Mouse (Mus musculus) liver, embryonic 13.5 days (tissue): Measurements from ENCODE around the gene Tpgs1. TPM values are rescaled to one million over a fixed set of nuclear protein-coding genes. Genes with fewer than 3 reads are reported as not detected.
A peak's percentile ranks its signal among the peaks of the same experiment; 100 is the strongest.

Source experiments
- ATAC-seq: fragments of 200-750 bp; cut with Nextera tagmentation; 2 replicates; pipeline ENCODE4 v1.8.0; 2017; ENCODE audit warnings: low read depth, mild to moderate bottlenecking, moderate number of reproducible peaks, moderate library complexity
- DNase-seq: peaks from one replicate; pipeline ENCODE4 v3.0.0; 2022
- H3K27ac ChIP-seq: fragments of 300-500 bp; sonication (generic); 2 replicates; pipeline ENCODE4 v1.5.1; 2015; ENCODE audit warnings: moderate library complexity, mild to moderate bottlenecking, inconsistent platforms
- H3K27me3 ChIP-seq: fragments of 300-500 bp; sonication (generic); 2 replicates; pipeline ENCODE4 v1.6.1; 2015; ENCODE audit warnings: mild to moderate bottlenecking, inconsistent platforms
- H3K36me3 ChIP-seq: fragments of 300-500 bp; sonication (generic); 2 replicates; pipeline ENCODE4 v1.6.1; 2015; ENCODE audit warnings: mild to moderate bottlenecking, inconsistent platforms
- H3K4me1 ChIP-seq: fragments of 300-500 bp; sonication (generic); replicated peaks from 2 replicates; pipeline ENCODE4 v1.6.1; 2015; ENCODE audit warnings: inconsistent platforms
- H3K4me2 ChIP-seq: fragments of 300-500 bp; sonication (generic); 2 replicates; pipeline ENCODE4 v1.6.1; 2015; ENCODE audit warnings: inconsistent platforms, mild to moderate bottlenecking, moderate library complexity
- H3K4me3 ChIP-seq: fragments of 300-500 bp; sonication (generic); replicated peaks from 2 replicates; pipeline ENCODE4 v1.5.1; 2015; ENCODE audit warnings: mild to moderate bottlenecking, inconsistent platforms
- H3K9ac ChIP-seq: fragments of 300-500 bp; sonication (generic); 2 replicates; pipeline ENCODE4 v1.6.1; 2015; ENCODE audit warnings: mild to moderate bottlenecking, inconsistent platforms
- H3K9me3 ChIP-seq: fragments of 300-500 bp; sonication (generic); replicated peaks from 2 replicates; pipeline ENCODE4 v1.6.1; 2016; ENCODE audit warnings: inconsistent platforms
- WGBS: fragments of 180-500 bp; shearing (Covaris S2); methylation state at CpG from one replicate; pipeline ENCODE4 v1.1.7; 2015; ENCODE audit not compliant: insufficient replicate concordance; 5-methylcytosine and 5-hydroxymethylcytosine counted together
- polyA plus RNA-seq: library from polyadenylated mRNA; unstranded; fragments of >200 nt; fragmentation: Nextera tagmentation; extraction: Ambion mirVana; gene quantifications from 2 replicates; pipeline ENCODE4 v1.2.1, GENCODE M21; 2015

The Tpgs1 gene
- polyA plus RNA-seq, 1 experiment from 2014 or later, result 27.5 TPM

DNA sequence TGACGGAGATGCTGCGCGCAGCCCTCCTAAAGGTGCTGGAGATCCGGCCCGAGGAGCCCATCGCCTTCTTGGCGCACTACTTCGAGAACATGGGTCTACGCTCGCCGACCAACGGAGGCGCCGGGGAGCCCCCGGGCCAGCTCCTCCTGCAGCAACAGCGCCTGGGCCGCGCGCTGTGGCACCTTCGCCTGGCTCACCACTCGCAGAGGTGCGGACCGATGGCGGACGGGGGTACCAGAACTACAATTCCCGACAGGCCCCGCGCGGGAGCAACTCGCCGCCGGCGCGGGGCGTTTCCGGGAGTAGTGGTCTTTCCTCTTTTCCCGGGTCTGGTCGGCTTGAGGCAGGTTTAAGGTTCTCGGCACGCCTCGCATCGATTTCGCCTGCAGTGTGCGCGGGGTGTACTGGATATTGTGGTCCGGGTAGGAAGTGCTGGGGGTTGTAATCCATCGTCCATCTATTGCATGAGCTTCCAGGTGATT, 448 bp downstream of the Tpgs1 start:
- Histone ChIP-seq H3K4me3 (peak overlapping the region; percentile 86), H3K27ac (peak overlapping the region; percentile 83), H3K4me2 (peak overlapping the region; percentile 89), H3K9ac (peak overlapping the region; percentile 86), H3K27me3 (peaks cover 9% of the 10 kb centered on the region; the same call in 1 of the 2 replicates), H3K36me3 (no peaks in the 10 kb centered on the region), H3K4me1 (peaks cover 23% of the 10 kb centered on the region), H3K9me3 (no peaks in the 10 kb centered on the region)
- ATAC-seq (peak; percentile 54), DNase-seq (peak; percentile 61)
- WGBS, result under 1% methylated on average over 47 of the region's 47 CpGs

DNA sequence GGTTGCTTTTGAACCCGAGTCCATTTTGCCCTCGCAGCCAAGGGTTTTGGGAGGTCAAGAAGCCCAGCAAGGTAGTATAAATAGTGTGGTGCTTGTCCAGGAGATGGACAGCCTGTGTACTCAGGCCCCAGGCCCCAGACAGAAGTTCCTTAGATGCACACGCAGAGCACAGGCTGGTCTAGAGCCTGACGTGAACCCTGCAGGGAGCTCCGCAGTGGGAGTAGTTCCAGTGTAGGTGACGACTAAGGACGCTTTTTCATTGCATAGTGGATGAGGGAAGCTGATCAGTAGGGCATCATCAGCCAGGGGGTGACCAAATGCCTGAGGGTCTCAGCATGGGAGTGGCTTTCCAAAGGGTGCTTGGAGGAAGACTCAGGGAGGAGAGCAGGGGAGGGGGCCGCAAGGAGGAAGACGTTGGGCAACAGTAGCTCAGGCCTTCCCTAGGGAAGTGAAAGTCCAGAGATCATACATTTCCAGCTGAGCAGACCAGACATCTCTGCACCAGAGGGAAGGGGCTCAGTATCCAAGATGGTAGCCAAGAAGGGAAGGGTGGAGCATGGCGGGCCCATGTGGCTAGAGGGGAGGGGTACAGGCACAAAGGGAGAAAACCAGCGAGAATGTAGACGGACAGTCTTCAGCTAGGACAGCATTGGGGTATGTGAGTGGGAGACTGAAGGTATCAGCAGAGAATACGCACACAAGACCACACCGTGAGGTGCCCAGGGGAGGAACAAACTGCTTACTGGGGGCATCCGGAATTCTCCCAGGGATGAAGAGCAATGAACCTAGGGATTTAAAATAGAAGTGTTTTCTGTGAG, 1.1 kb downstream of the Tpgs1 start:
- H3K4me1 ChIP-seq, result peaks cover 23% of the 10 kb centered on the region
- peaks cover 4% of the 10 kb centered on the region; the same call in 1 of the 2 replicates for H3K27me3 ChIP-seq
- ATAC-seq (peak; percentile 13; the same call in 1 of the 2 replicates), DNase-seq (no peak)
- H3K4me3 ChIP-seq, result peak overlapping the region; percentile 86
- H3K27ac ChIP-seq, result peak overlapping the region; percentile 83
- peak overlapping the region; percentile 86 for H3K9ac ChIP-seq
- WGBS, result 34% methylated on average over 15 of the region's 15 CpGs
- no peaks in the 10 kb centered on the region for H3K9me3 ChIP-seq
- 0 out of 2 replicates have a peak, but pooled peaks cover 1% of the 10 kb centered on the region for H3K36me3 ChIP-seq
- peak overlapping the region; percentile 89 for H3K4me2 ChIP-seq

DNA sequence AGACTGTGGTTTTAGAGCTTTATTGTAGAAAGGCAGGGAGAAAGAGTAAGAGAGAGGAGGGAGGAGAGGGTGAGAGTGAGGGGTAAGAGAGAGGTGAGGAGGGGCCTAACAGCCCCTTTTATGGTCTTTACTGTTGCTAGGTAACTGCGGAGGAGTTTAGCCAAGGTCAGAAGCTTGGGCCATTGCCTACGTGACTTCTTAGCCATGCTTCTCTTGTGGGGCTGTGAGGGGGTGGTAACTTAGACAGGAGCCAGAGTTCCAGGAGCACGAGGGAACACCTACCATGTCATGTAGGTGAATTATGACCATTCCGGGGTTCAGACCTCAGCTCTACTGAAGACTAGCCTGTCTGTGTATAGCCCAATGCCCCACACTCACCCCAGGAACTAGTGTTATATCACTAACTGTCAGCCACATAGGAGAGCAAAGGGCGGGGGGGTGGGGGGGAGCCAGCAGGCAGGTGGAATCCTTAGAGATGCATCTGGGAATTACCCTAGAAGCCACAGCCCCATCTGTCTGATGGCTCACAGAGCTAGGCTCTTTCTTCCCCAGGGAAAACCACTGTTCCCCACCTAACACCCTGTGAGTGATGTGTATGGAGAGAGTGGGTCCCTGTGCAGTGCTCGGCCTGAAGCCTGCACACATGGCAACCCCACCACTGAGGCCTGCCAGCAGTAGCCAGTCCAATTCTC, 2.4 kb downstream of the Tpgs1 start:
- Histone ChIP-seq H3K27ac (no peak overlapping the region), H3K4me1 (peaks cover 23% of the 10 kb centered on the region), H3K27me3 (peaks cover under 1% of the 10 kb centered on the region; the same call in 1 of the 2 replicates), H3K9me3 (no peaks in the 10 kb centered on the region), H3K4me3 (no peak overlapping the region), H3K36me3 (peaks cover 8% of the 10 kb centered on the region; the same call in 1 of the 2 replicates), H3K9ac (no peak overlapping the region), H3K4me2 (peak overlapping the region; percentile 89; the same call in 1 of the 2 replicates)
- no peak for DNase-seq
- no peak for ATAC-seq
- WGBS, result 76% methylated on average over 6 of the region's 6 CpGs

DNA sequence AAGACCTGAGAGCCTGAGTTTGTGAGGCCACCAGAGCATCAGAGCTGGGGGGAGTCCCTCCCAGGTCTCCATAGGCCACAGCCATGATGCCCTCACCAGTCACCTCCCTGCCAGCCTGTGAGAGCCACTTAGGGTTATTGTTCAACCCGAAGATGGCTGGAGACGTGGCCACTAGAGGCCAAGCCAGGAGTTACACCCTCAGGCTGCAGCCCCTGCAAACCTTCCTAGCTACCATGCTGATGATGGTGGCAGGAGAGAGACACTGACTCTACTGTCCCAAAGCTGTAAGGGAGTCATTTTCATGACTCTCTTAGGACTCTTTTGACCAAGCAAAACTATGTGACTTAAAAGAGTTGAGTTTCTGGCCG, 2.9 kb downstream of the Tpgs1 start:
- DNase-seq (no peak), ATAC-seq (no peak)
- Histone ChIP-seq H3K9ac (no peak overlapping the region), H3K4me3 (no peak overlapping the region), H3K4me2 (no peak overlapping the region), H3K9me3 (no peaks in the 10 kb centered on the region), H3K27me3 (no peaks in the 10 kb centered on the region; the same call in 1 of the 2 replicates), H3K36me3 (peaks cover 8% of the 10 kb centered on the region; the same call in 1 of the 2 replicates), H3K27ac (no peak overlapping the region), H3K4me1 (peaks cover 23% of the 10 kb centered on the region)
- 56% methylated on average over 3 of the region's 3 CpGs for WGBS

DNA sequence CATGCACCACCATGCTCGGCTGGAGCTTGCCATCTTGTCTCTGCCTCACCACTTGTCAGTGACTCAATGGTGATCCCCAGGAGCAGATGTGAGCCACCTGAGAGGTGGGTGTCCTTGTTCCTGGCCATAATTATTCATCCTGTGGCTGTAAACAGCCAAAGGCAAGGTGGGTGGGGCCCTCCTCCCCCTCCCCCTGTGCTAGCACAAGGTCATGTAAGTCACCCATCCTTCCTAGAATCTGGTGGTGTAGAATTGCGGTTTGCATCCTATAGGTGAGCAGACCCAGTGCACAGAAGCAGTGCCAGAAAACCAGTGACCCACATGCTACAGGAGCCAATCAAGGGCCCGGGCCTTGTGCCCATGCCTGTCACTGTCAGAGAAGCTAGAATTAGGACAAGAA, 3.9 kb downstream of the Tpgs1 start:
- H3K36me3 ChIP-seq, result peaks cover 8% of the 10 kb centered on the region; the same call in 1 of the 2 replicates
- no peak overlapping the region for H3K27ac ChIP-seq
- WGBS, result 81% methylated on average over 3 of the region's 3 CpGs
- no peak for ATAC-seq
- no peak overlapping the region for H3K4me3 ChIP-seq
- peaks cover 23% of the 10 kb centered on the region for H3K4me1 ChIP-seq
- no peaks in the 10 kb centered on the region for H3K9me3 ChIP-seq
- H3K9ac ChIP-seq, result no peak overlapping the region
- H3K4me2 ChIP-seq, result no peak overlapping the region
- no peaks in the 10 kb centered on the region for H3K27me3 ChIP-seq
- no peak for DNase-seq

DNA sequence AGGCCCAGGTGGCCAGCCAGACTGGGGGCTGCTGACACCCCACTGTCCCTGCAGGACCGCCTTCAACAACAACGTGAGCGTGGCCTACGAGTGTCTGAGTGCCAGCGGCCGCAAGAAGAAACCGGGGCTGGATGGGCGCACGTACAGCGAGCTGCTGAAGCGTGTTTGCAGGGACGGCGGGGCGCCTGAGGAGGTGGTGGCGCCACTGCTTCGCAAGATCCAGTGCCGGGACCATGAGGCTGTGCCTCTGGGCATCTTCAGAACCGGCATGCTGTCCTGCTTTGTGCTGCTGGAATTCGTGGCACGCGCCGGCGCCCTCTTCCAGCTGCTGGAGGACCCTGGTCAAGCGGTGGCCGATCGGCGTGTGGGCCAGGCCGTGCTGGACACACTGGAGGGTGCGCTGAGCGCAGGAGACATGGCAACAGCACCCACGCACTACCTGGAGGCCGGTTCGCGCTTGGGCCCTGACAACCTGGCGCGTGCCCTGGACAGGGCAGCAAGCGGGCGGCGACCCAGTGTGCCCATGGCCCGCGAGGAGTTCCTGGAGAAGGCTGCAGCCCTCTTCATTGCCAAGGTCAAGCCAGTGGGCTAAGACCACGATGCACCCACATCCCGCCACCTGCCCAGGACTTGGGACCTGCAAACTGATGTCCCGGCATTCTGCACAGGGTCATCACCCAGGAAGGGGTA, 6.3 kb downstream of the Tpgs1 start:
- H3K4me3 ChIP-seq, result no peak overlapping the region
- ATAC-seq, result no peak
- 64% methylated on average over 44 of the region's 44 CpGs for WGBS

DNA sequence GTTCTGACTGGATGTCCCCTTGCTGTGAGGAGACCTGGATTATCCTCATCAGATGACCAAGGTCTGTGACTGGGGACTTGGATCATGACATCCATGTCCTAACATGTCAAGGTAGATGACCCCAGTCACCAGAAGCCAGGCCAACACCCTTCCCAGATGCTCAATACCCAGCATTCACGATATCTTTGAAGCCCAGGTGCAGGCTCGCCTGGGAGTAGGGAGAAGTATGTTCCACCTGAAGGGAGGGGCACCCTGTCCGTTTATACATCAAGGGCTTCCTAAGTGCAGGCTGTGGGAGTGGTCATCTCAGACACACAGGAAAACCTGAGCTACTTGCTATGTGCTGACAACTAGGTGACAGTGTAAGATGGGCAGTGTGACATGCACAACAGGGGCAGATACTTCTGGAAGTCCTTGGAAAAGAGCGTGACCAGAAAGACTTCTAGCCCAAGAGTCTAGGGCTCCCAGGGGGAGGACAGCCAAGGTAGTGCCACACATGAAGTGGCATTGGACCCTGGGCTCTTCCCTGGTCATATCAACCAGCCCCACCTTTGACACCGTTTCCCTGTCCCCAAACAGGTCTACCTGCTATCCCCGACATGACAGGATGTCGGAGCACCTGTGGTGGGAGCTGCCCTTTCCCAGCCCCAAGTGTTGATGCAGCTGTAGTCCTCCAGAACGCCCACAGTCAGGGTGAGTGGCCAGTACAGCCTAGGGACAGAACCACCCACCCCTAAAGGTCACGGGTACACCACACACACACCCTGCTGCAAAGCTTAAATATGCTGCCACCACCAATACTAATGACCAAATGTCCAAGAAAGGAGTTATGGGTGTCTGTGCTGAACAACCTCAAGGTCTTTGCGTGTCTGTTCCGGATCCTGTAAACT, 11.7 kb downstream of the Tpgs1 start:
- peak overlapping the region; percentile 86 for H3K4me2 ChIP-seq
- peak overlapping the region; percentile 98 for H3K27ac ChIP-seq
- H3K9ac ChIP-seq, result peak overlapping the region; percentile 91
- peaks cover 23% of the 10 kb centered on the region for H3K36me3 ChIP-seq
- ATAC-seq (peak; percentile 9), DNase-seq (peak; percentile 19)
- peaks cover 42% of the 10 kb centered on the region for H3K4me1 ChIP-seq
- no peaks in the 10 kb centered on the region for H3K9me3 ChIP-seq
- peaks cover 2% of the 10 kb centered on the region; the same call in 1 of the 2 replicates for H3K27me3 ChIP-seq
- peak overlapping the region; percentile 91 for H3K4me3 ChIP-seq
- WGBS, result 21% methylated on average over 11 of the region's 11 CpGs

More for the DNA sequence above, 6.3 kb downstream of the Tpgs1 start:
- Histone ChIP-seq H3K27me3 (peaks cover 2% of the 10 kb centered on the region; the same call in 1 of the 2 replicates), H3K9me3 (no peaks in the 10 kb centered on the region), H3K4me2 (no peak overlapping the region), H3K9ac (no peak overlapping the region), H3K4me1 (peaks cover 19% of the 10 kb centered on the region), H3K36me3 (peaks cover 8% of the 10 kb centered on the region; the same call in 1 of the 2 replicates), H3K27ac (no peak overlapping the region)
- DNase-seq, result no peak

DNA sequence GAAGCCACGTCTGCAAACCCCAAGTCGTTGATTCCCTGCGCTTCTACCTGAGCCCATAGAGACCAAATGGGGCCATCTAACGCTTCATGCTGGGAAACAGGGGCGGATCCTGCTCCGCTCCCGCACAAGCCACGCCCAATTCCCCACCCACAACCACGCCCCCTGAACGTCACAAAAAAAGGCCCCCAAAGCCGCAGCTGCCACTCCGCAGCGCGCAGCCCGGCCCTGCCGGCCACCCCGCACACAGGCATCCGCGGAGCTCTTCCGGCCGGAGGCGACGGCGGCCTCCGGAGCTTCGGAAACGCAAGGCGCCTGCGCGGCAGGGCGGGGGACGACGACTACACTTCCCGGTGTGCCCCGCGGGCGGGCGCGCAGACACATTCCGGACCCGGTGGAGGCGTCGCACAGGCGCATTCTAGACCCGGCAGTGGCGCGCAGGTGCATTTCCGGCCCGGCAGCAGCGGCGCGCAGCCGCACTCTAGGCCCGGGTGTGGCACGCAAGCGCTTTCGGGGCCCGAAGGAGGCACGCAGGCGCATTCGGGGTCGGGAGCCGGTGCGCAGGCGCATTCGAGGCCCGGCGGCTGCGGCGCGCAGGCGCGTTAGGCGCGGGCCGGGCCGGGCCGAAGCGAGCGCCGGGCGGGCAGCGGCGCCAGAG, 12.5 kb downstream of the Tpgs1 start, which contains the start of gene Cdc34:
Gene Cdc34, plus strand, starts transcription at position 605 of the 655 bp plus-strand sequence.
- peak within 1 kb of the TSS; percentile 95 for H3K4me2 ChIP-seq
- peak within 1 kb of the TSS; percentile 91 for H3K4me3 ChIP-seq
- H3K4me1 ChIP-seq, result peaks cover 42% of the 10 kb centered on the region
- peak within 1 kb of the TSS; percentile 98 for H3K27ac ChIP-seq
- ATAC-seq (peak; percentile 90), DNase-seq (peak; percentile 99)
- peak within 1 kb of the TSS; percentile 91 for H3K9ac ChIP-seq
- no peaks in the 10 kb centered on the region for H3K9me3 ChIP-seq
- under 1% methylated on average over 81 of the region's 84 CpGs for WGBS
- H3K36me3 ChIP-seq, result peaks cover 31% of the 10 kb centered on the region
- peaks cover 2% of the 10 kb centered on the region; the same call in 1 of the 2 replicates for H3K27me3 ChIP-seq

DNA sequence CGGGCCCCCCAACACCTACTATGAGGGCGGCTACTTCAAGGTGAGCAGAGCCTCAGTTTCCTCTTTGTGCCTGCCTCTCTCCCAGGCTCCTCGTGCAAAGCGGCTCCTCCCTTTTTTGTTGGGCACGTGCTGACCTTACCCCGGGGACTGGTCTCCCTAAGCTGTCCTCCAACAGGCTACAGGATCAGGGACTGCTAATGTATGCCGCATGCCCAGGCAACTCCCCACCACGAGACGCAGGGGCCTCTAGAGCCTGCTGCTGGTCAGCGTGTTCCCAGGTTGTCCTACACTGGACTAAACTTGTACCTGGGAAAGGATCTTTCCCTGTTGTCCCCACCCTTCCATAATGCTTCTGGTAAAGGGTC, 13.4 kb downstream of the Tpgs1 start:
- WGBS, result 0% methylated on average over 10 of the region's 10 CpGs
- Histone ChIP-seq H3K9ac (peak overlapping the region; percentile 91), H3K9me3 (no peaks in the 10 kb centered on the region), H3K4me2 (peak overlapping the region; percentile 95), H3K27me3 (peaks cover 2% of the 10 kb centered on the region; the same call in 1 of the 2 replicates), H3K36me3 (peaks cover 39% of the 10 kb centered on the region), H3K4me3 (peak overlapping the region; percentile 91), H3K4me1 (peaks cover 42% of the 10 kb centered on the region), H3K27ac (peak overlapping the region; percentile 98)
- DNase-seq (peak; percentile 46), ATAC-seq (peak; percentile 1; the same call in 1 of the 2 replicates)
